Mouse (Mus musculus) layer of hippocampus, adult 9-11 months (tissue): ENCODE data around the gene Scgb2b26.

Experiments
- DNase-seq: peaks from one replicate; pipeline ENCODE4 v3.0.0; 2022

Gene Scgb2b26

DNA sequence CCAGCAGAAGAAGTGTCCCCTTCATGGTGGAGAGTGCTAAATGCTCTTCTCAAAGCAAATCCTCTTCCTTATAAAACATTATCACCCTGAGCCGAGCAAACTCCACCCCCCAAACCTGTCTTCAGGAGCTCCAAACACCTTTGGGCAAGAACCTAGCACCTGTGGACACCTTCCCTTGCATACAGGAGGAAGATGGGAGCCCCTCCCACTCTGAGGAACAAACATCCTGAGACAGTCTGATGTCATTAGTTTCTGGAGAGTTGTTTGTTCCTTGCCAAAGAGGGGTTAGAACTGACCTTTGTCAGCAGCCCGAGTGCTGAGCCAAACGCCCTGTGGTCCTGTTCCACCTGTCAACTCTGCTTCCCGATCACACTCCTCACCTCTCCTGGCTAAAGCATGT is at the start of gene Scgb2b26:
Gene Scgb2b26 (minus strand): TSS at position 101 of the 400 bp plus-strand sequence.
- no peak for DNase-seq

- DNase-seq, result peak; percentile 2
Observed at GRCm38 (mm10) chr7:33982281-33982680, 37.4 kb upstream of the Scgb2b26 start.

DNA sequence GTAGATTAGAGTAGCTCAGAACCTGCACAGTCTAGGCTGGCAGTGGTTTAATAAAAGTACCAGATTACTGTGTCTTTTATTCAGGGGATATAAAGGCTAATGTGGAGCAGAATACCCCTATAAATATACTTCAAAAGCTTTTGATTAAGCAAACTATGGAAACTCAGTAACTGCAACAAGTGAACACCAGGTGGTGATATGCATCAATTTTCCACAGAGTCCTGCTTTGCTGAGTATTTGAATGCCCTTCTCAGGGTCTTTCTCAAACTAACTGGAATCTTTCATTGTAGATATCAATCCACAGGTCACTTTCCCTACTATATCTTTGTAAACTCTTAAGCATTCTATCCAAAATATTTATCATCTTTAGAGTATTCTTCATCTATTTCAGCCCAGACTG is 41.9 kb downstream of the Scgb2b26 start:
- no peak for DNase-seq

GRCm38 (mm10) chr7:33900803-33901202 is 44.0 kb downstream of the Scgb2b26 start:
- DNase-seq, result no peak

- no peak for DNase-seq
Observed at GRCm38 (mm10) chr7:33900007-33900406, 44.8 kb downstream of the Scgb2b26 start.
